Mouse (Mus musculus): ENCODE results near the gene Dlgap1.

DNA sequence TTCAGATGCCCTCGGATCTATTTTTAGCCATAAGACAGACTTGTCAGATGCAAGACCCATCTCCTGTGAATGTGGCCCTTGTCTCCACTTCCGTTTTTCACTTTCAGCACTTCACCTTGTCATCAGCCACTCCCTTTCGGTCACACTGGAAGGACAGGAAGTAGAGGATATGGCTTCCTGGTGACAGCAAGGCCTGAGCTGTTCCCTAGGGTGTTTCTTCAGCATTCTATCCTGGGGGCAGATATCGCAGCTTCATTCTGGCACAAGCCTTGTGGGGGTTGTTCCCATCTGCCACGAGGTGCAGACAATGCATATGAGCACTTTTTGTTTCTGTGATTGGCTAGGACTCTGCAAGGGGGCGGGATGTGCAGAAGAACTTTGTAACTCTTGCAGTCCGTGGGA, 502.1 kb downstream of the Dlgap1 start:
- TF ChIP-seq POLR2A (IDR thresholded peaks at IDR 0.05; ENCODE audit: low read depth, low read length): no peak
- TF ChIP-seq CTCF (IDR thresholded peaks at IDR 0.05; ENCODE audit: extremely low read depth, insufficient read depth, insufficient read length, insufficient replicate concordance): no peak

Data from spleen, adult 2 months (tissue).